Mouse (Mus musculus): ENCODE measurements around the gene Plcb1.

Plcb1 gene

GRCm38 (mm10) chr2:135202390-135202789, 416.5 kb downstream of the Plcb1 start:
- no peak for DNase-seq (ENCODE audit: low read depth, low spot score)

- DNase-seq (ENCODE audit: low read depth, low spot score) = no peak
These were observed 418.6 kb downstream of the Plcb1 start for GRCm38 (mm10) chr2:135204141-135205120.

- DNase-seq (ENCODE audit: low read depth, low spot score) = no peak
These were observed 423.0 kb downstream of the Plcb1 start for GRCm38 (mm10) chr2:135208890-135209289.

- DNase-seq (ENCODE audit: low read depth, low spot score) = no peak
These were observed 429.0 kb downstream of the Plcb1 start for GRCm38 (mm10) chr2:135214746-135215448.

- DNase-seq (ENCODE audit: low read depth, low spot score) = no peak
These were observed 433.5 kb downstream of the Plcb1 start for GRCm38 (mm10) chr2:135219406-135219805.

- no peak for DNase-seq (ENCODE audit: low read depth, low spot score)
These were observed 439.7 kb downstream of the Plcb1 start for GRCm38 (mm10) chr2:135225604-135226025.

- DNase-seq (ENCODE audit: low read depth, low spot score) = no peak
These were observed 444.4 kb downstream of the Plcb1 start for GRCm38 (mm10) chr2:135230262-135230661.

- DNase-seq (ENCODE audit: low read depth, low spot score) = no peak
These were observed 456.9 kb downstream of the Plcb1 start for GRCm38 (mm10) chr2:135242662-135243316.

GRCm38 (mm10) chr2:135243764-135244163, 457.9 kb downstream of the Plcb1 start:
- DNase-seq (ENCODE audit: low read depth, low spot score) = no peak

GRCm38 (mm10) chr2:135249925-135250324, 464.1 kb downstream of the Plcb1 start:
- DNase-seq (ENCODE audit: low read depth, low spot score) = no peak

GRCm38 (mm10) chr2:135251821-135252315, 466.0 kb downstream of the Plcb1 start:
- DNase-seq (ENCODE audit: low read depth, low spot score) = no peak

- DNase-seq (ENCODE audit: low read depth, low spot score) = no peak
These were observed 473.3 kb downstream of the Plcb1 start for GRCm38 (mm10) chr2:135259136-135259535.

GRCm38 (mm10) chr2:135263943-135264342, 478.1 kb downstream of the Plcb1 start:
- no peak for DNase-seq (ENCODE audit: low read depth, low spot score)

- no peak for DNase-seq (ENCODE audit: low read depth, low spot score)
These were observed 489.1 kb downstream of the Plcb1 start for GRCm38 (mm10) chr2:135274949-135275348.

GRCm38 (mm10) chr2:135278506-135278905, 492.6 kb downstream of the Plcb1 start:
- peak; percentile 68 for DNase-seq (ENCODE audit: low read depth, low spot score)

- no peak for DNase-seq (ENCODE audit: low read depth, low spot score)
These were observed 493.2 kb downstream of the Plcb1 start for GRCm38 (mm10) chr2:135279026-135279425.

- DNase-seq (ENCODE audit: low read depth, low spot score) = no peak
These were observed 497.9 kb downstream of the Plcb1 start for GRCm38 (mm10) chr2:135283783-135284182.

GRCm38 (mm10) chr2:135296184-135296769, 510.4 kb downstream of the Plcb1 start:
- DNase-seq (ENCODE audit: low read depth, low spot score) = peak; percentile 79

- DNase-seq (ENCODE audit: low read depth, low spot score) = no peak
These were observed 514.6 kb downstream of the Plcb1 start for GRCm38 (mm10) chr2:135300480-135300879.

- no peak for DNase-seq (ENCODE audit: low read depth, low spot score)
These were observed 516.6 kb downstream of the Plcb1 start for GRCm38 (mm10) chr2:135302483-135302882.

- no peak for DNase-seq (ENCODE audit: low read depth, low spot score)
These were observed 519.3 kb downstream of the Plcb1 start for GRCm38 (mm10) chr2:135305186-135305585.
